16 mouse cellular contexts compared by ENCODE assay signal in genomic region chr10:75513306-75514067, GRCm38 (mm10). TPM values are rescaled to one million over a fixed set of nuclear protein-coding genes. Genes with fewer than 3 reads are reported as not detected.
DNase-seq lines count a peak whose midpoint lies in the region; ATAC-seq and TF ChIP-seq lines count a peak whose summit lies in the region.
"Had no signal": no experiment of that assay in that cellular context is flagged by ENCODE, and none has a peak within 500 bp of the region (broad histone marks: within the 10 kb centered on the region; RNA-seq: fewer than 3 reads in every experiment).

No protein-coding gene starts in this region.

- DNase-seq in kidney, adult 9 months = peak; percentile 49
- no peak for DNase-seq in kidney, adult 18-20 months
- DNase-seq in MEL (ENCODE audit: low read depth, low spot score) = no peak
- no peak for DNase-seq in thymus, postnatal 0 days (ENCODE audit: low spot score)
- no peak for DNase-seq in forebrain, embryonic 14.5 days (ENCODE audit: low spot score)
- DNase-seq: cerebellum, postnatal 14 days; gastrocnemius, postnatal 10 days; layer of hippocampus, adult 9-11 months; lung, postnatal 14 days; thymus, adult 2 months had no signal

- H3K4me3 ChIP-seq in MEL (ENCODE audit: control insufficient read depth in 1 of 2, insufficient read depth in 1 of 2, low read depth in 2 of 2, low read length in 2 of 2) = no peak overlapping the region
- H3K4me3 ChIP-seq in brown adipose tissue, adult 24 weeks (ENCODE audit: insufficient read depth, low read depth, low read length) = no peak overlapping the region
- H3K4me3 ChIP-seq in liver, embryonic 16.5 days (ENCODE audit: low read depth, low read length) = peak overlapping the region; percentile 94
- H3K4me3 ChIP-seq in forebrain, embryonic 14.5 days (ENCODE audit: low read depth, low read length) = no peak overlapping the region
- H3K4me3 ChIP-seq: neural tube, embryonic 15.5 days had no signal

- no peak for TF ChIP-seq EP300 in MEL (IDR thresholded peaks at IDR 0.05; ENCODE audit: low read depth in 1 of 2, low read length in 2 of 2)

- ATAC-seq in liver, embryonic 16.5 days (ENCODE audit: low read depth) = no peak
- ATAC-seq in forebrain, embryonic 14.5 days = no peak
- ATAC-seq: CD4-positive, CD25-positive, alpha-beta regulatory T cell, adult 4 months had no signal

- no peak for TF ChIP-seq POLR2A in MEL (IDR thresholded peaks at IDR 0.05; ENCODE audit: control insufficient read depth in 1 of 2, insufficient read depth in 1 of 2, low read depth in 1 of 2, low read length in 2 of 2, poor library complexity in 1 of 2)

- no peak overlapping the region for H3K9ac ChIP-seq in MEL (ENCODE audit: control insufficient read depth, low read depth, low read length, poor library complexity, severe bottlenecking)
- H3K9ac ChIP-seq in liver, embryonic 16.5 days (ENCODE audit: low read depth, low read length) = peak overlapping the region; percentile 98
- H3K9ac ChIP-seq in forebrain, embryonic 14.5 days (ENCODE audit: low read length) = no peak overlapping the region
- H3K9ac ChIP-seq: neural tube, embryonic 15.5 days had no signal

- H3K27me3 ChIP-seq in MEL (ENCODE audit: control insufficient read depth in 1 of 2, insufficient read depth in 2 of 2, low read length in 2 of 2) = no peaks in the 10 kb centered on the region
- no peaks in the 10 kb centered on the region for H3K27me3 ChIP-seq in liver, embryonic 16.5 days (ENCODE audit: control insufficient read depth, insufficient read depth, low read depth, low read length)
- no peaks in the 10 kb centered on the region for H3K27me3 ChIP-seq in forebrain, embryonic 14.5 days (replicated peaks; ENCODE audit: control insufficient read depth, insufficient read depth, low read length)
- H3K27me3 ChIP-seq: neural tube, embryonic 15.5 days had no signal

- no peaks in the 10 kb centered on the region for H3K9me3 ChIP-seq in MEL (replicated peaks; ENCODE audit: insufficient read depth, low read length)
- no peaks in the 10 kb centered on the region for H3K9me3 ChIP-seq in liver, embryonic 16.5 days (replicated peaks; ENCODE audit: control insufficient read depth, low read length)
- H3K9me3 ChIP-seq in forebrain, embryonic 14.5 days (replicated peaks; ENCODE audit: control insufficient read depth, low read length) = no peaks in the 10 kb centered on the region
- H3K9me3 ChIP-seq: neural tube, embryonic 15.5 days had no signal

- WGBS in liver, embryonic 16.5 days (ENCODE audit: insufficient replicate concordance) = 66% methylated on average over 8 of the region's 8 CpGs
- 93% methylated on average over 8 of the region's 8 CpGs for WGBS in forebrain, embryonic 14.5 days

- H3K27ac ChIP-seq in MEL (ENCODE audit: control insufficient read depth, low read depth, low read length) = peak overlapping the region; percentile 54; the same call in 1 of the 2 replicates
- peak overlapping the region; percentile 81 for H3K27ac ChIP-seq in brown adipose tissue, adult 24 weeks (replicated peaks; ENCODE audit: low read depth, low read length)
- H3K27ac ChIP-seq in liver, embryonic 16.5 days (ENCODE audit: low read length) = peak overlapping the region; percentile 98
- no peak overlapping the region for H3K27ac ChIP-seq in forebrain, embryonic 14.5 days (ENCODE audit: low read depth, low read length)
- H3K27ac ChIP-seq: neural tube, embryonic 15.5 days had no signal

- peaks cover 15 to 24% of the 10 kb centered on the region in 2 experiments for H3K4me1 ChIP-seq in MEL (ENCODE audit: control insufficient read depth in 1 of 2, insufficient read depth in 2 of 2, low read length in 2 of 2)
- peaks cover 28% of the 10 kb centered on the region for H3K4me1 ChIP-seq in brown adipose tissue, adult 24 weeks (ENCODE audit: control insufficient read depth, insufficient read depth, insufficient read length, low read length)
- peaks cover 26% of the 10 kb centered on the region for H3K4me1 ChIP-seq in liver, embryonic 16.5 days (ENCODE audit: control insufficient read depth, low read depth, low read length)
- peaks cover 7% of the 10 kb centered on the region; the same call in 1 of the 2 replicates for H3K4me1 ChIP-seq in forebrain, embryonic 14.5 days (ENCODE audit: control insufficient read depth, insufficient read depth, low read length)

- TF ChIP-seq CTCF in MEL (IDR thresholded peaks at IDR 0.05 in 2 of 3, conservative IDR thresholded peaks at IDR 0.05 in 1 of 3; ENCODE audit: control insufficient read depth in 1 of 3, insufficient read depth in 1 of 3, low read depth in 2 of 3, low read length in 3 of 3, poor library complexity in 1 of 3, severe bottlenecking in 1 of 3) = no peak

- TF ChIP-seq RAD21 in MEL (IDR thresholded peaks at IDR 0.05; ENCODE audit: low read depth, low read length) = no peak

- peaks cover 13% of the 10 kb centered on the region for H3K79me2 ChIP-seq in MEL (ENCODE audit: control insufficient read depth, insufficient read depth, low read length, poor library complexity)

- peaks cover 2 to 20% of the 10 kb centered on the region in 2 experiments; a peak in 3 of 4 replicates for H3K36me3 ChIP-seq in MEL (ENCODE audit: control insufficient read depth in 1 of 2, insufficient read depth in 2 of 2, low read length in 2 of 2)
- peaks cover 40% of the 10 kb centered on the region for H3K36me3 ChIP-seq in liver, embryonic 16.5 days (ENCODE audit: control insufficient read depth, insufficient read depth)
- peaks cover 37% of the 10 kb centered on the region for H3K36me3 ChIP-seq in forebrain, embryonic 14.5 days (ENCODE audit: control insufficient read depth, insufficient read depth, low read length)

- peak overlapping the region; percentile 82 for H3K4me2 ChIP-seq in liver, embryonic 16.5 days (ENCODE audit: low read depth, low read length)
- no peak overlapping the region for H3K4me2 ChIP-seq in forebrain, embryonic 14.5 days (ENCODE audit: low read length)
- H3K4me2 ChIP-seq: midbrain, embryonic 11.5 days; neural tube, embryonic 15.5 days had no signal

TF ChIP-seq in MEL, 35 proteins besides CTCF, POLR2A, EP300 and RAD21 (continues in another document):
- TF ChIP-seq NRF1 (IDR thresholded peaks at IDR 0.05; ENCODE audit: insufficient read depth, low read depth, low read length, poor library complexity, severe bottlenecking) = no peak
- TF ChIP-seq ELF1 (IDR thresholded peaks at IDR 0.05; ENCODE audit: low read depth, low read length) = no peak
- no peak for TF ChIP-seq HCFC1 (IDR thresholded peaks at IDR 0.05; ENCODE audit: low read depth, low read length)
- TF ChIP-seq SMC3 (IDR thresholded peaks at IDR 0.05; ENCODE audit: low read depth, low read length) = no peak
- TF ChIP-seq USF2 (IDR thresholded peaks at IDR 0.05; ENCODE audit: borderline replicate concordance in 1 of 2, insufficient read depth in 1 of 2, low read depth in 1 of 2, low read length in 2 of 2) = no peak
- no peak for TF ChIP-seq ZKSCAN1 (IDR thresholded peaks at IDR 0.05; ENCODE audit: low read depth, low read length)
- no peak for TF ChIP-seq GABPA (IDR thresholded peaks at IDR 0.05; ENCODE audit: low read depth, low read length)
- no peak for TF ChIP-seq TCF12 (IDR thresholded peaks at IDR 0.05; ENCODE audit: low read depth, low read length)
- TF ChIP-seq POLR2AphosphoS5 (IDR thresholded peaks at IDR 0.05; ENCODE audit: borderline replicate concordance, low read depth, low read length) = no peak
- TF ChIP-seq GATA1 (IDR thresholded peaks at IDR 0.05; ENCODE audit: low read depth, low read length) = no peak
- no peak for TF ChIP-seq JUND (IDR thresholded peaks at IDR 0.05; ENCODE audit: low read depth, low read length)

RNA-seq across cellular contexts. Expression of gene Snrpd3, which starts 3.9 kb away (rescaled TPM):
- 155 TPM in 2 replicates for total RNA-seq in MEL (2012; rRNA removed)
- polyA plus RNA-seq in MEL (2012; ENCODE audit: insufficient read depth in 1 of 2, insufficient read length in 2 of 2, low read depth in 1 of 2, low replicate concordance in 2 of 2, missing spikeins in 1 of 2) = 100 to 1,000 TPM in 1 of 2 experiments, not detected in 1; 643 TPM
- 157 and 178 TPM in 2 replicates for polyA plus RNA-seq in brown adipose tissue, adult 24 weeks (2012; ENCODE audit: insufficient read depth, insufficient read length, missing spikeins)
- 56.9 and 61.7 TPM in 2 replicates for polyA plus RNA-seq in liver, embryonic 16.5 days (2015; fragmentation: Nextera tagmentation; extraction: Ambion mirVana)
- 149 and 167 TPM in 2 replicates for polyA plus RNA-seq in thymus, postnatal 0 days (2015; fragmentation: Nextera tagmentation; extraction: Ambion mirVana)
- 137 and 144 TPM in 2 replicates for polyA plus RNA-seq in forebrain, embryonic 14.5 days (2014; fragmentation: Nextera tagmentation; extraction: Ambion mirVana)

RNA-seq across cellular contexts. Expression of gene Gucd1, which starts 4.3 kb away (rescaled TPM):
- 17.7 and 18.7 TPM in 2 replicates for total RNA-seq in MEL (2012; rRNA removed)
- polyA plus RNA-seq in MEL (2012; ENCODE audit: insufficient read depth in 1 of 2, insufficient read length in 2 of 2, low read depth in 1 of 2, low replicate concordance in 2 of 2, missing spikeins in 1 of 2) = 10 to 100 TPM in 1 of 2 experiments, not detected in 1; 30.7 TPM
- 29.8 and 61.0 TPM in 2 replicates for polyA plus RNA-seq in brown adipose tissue, adult 24 weeks (2012; ENCODE audit: insufficient read depth, insufficient read length, missing spikeins)
- polyA plus RNA-seq in liver, embryonic 16.5 days (2015; fragmentation: Nextera tagmentation; extraction: Ambion mirVana) = 64.4 and 69.3 TPM in 2 replicates
- polyA plus RNA-seq in thymus, postnatal 0 days (2015; fragmentation: Nextera tagmentation; extraction: Ambion mirVana) = 17.5 and 18.2 TPM in 2 replicates
- 26.9 and 29.5 TPM in 2 replicates for polyA plus RNA-seq in forebrain, embryonic 14.5 days (2014; fragmentation: Nextera tagmentation; extraction: Ambion mirVana)

RNA-seq across cellular contexts. Expression of gene Lrrc75b, which starts 46.6 kb away (rescaled TPM):
- not detected in 2 replicates for total RNA-seq in MEL (2012; rRNA removed)
- not detected for polyA plus RNA-seq in MEL (2012; ENCODE audit: insufficient read depth in 1 of 2, insufficient read length in 2 of 2, low read depth in 1 of 2, low replicate concordance in 2 of 2, missing spikeins in 1 of 2)
- polyA plus RNA-seq in brown adipose tissue, adult 24 weeks (2012; ENCODE audit: insufficient read depth, insufficient read length, missing spikeins) = not detected in 2 replicates
- polyA plus RNA-seq in liver, embryonic 16.5 days (2015; fragmentation: Nextera tagmentation; extraction: Ambion mirVana) = 0.05 and 0.06 TPM in 2 replicates
- polyA plus RNA-seq in thymus, postnatal 0 days (2015; fragmentation: Nextera tagmentation; extraction: Ambion mirVana) = 0.41 and 0.86 TPM in 2 replicates
- 15.7 and 18.8 TPM in 2 replicates for polyA plus RNA-seq in forebrain, embryonic 14.5 days (2014; fragmentation: Nextera tagmentation; extraction: Ambion mirVana)

RNA-seq across cellular contexts. Expression of gene Ggt1, which starts 47.9 kb away (rescaled TPM):
- total RNA-seq in MEL (2012; rRNA removed) = 0.46 and 1.4 TPM in 2 replicates
- 1 to 10 TPM in 1 of 2 experiments, not detected in 1; 3.2 TPM for polyA plus RNA-seq in MEL (2012; ENCODE audit: insufficient read depth in 1 of 2, insufficient read length in 2 of 2, low read depth in 1 of 2, low replicate concordance in 2 of 2, missing spikeins in 1 of 2)
- polyA plus RNA-seq in brown adipose tissue, adult 24 weeks (2012; ENCODE audit: insufficient read depth, insufficient read length, missing spikeins) = not detected in 2 replicates
- polyA plus RNA-seq in liver, embryonic 16.5 days (2015; fragmentation: Nextera tagmentation; extraction: Ambion mirVana) = 27.7 and 40.9 TPM in 2 replicates
- polyA plus RNA-seq in thymus, postnatal 0 days (2015; fragmentation: Nextera tagmentation; extraction: Ambion mirVana) = 0.90 and 1.5 TPM in 2 replicates
- polyA plus RNA-seq in forebrain, embryonic 14.5 days (2014; fragmentation: Nextera tagmentation; extraction: Ambion mirVana) = 1.1 and 1.2 TPM in 2 replicates
- total RNA-seq: adrenal gland, postnatal 36 days had no signal
